Mouse (Mus musculus) MEL (cell line): ENCODE data around the gene Aspg.

Source experiments
- BHLHE40 ChIP-seq: IDR thresholded peaks from 2 replicates; pipeline ENCODE4 v1.6.1; 2012; ENCODE audit warnings: low read depth, mild to moderate bottlenecking, inconsistent platforms, low read length, improper control_type of control experiment, borderline replicate concordance
- EP300 ChIP-seq, 2 experiments: IDR thresholded peaks; 2 replicates each; pipeline ENCODE4 v1.6.1; 2011; ENCODE audit warnings: improper control_type of control experiment in 2 of 2, low read length in 2 of 2, low read depth in 1 of 2, mild to moderate bottlenecking in 1 of 2
- MAZ ChIP-seq: IDR thresholded peaks from 2 replicates; pipeline ENCODE4 v1.6.1; 2012; ENCODE audit warnings: low read depth, mild to moderate bottlenecking, inconsistent platforms, low read length, improper control_type of control experiment
- MYC ChIP-seq: IDR thresholded peaks from 2 replicates; pipeline ENCODE4 v1.6.1; 2011; ENCODE audit warnings: low read depth, mild to moderate bottlenecking, low read length, improper control_type of control experiment, moderate library complexity
- POLR2A ChIP-seq, 2 experiments: IDR thresholded peaks; 2 replicates each; pipeline ENCODE4 v1.6.1; 2011 to 2012; ENCODE audit warnings: low read length in 2 of 2, mild to moderate bottlenecking in 2 of 2, control low read depth in 1 of 2, improper control_type of control experiment in 1 of 2, low read depth in 1 of 2, moderate library complexity in 1 of 2; ENCODE audit not compliant: control insufficient read depth in 1 of 2, insufficient read depth in 1 of 2, poor library complexity in 1 of 2

DNA sequence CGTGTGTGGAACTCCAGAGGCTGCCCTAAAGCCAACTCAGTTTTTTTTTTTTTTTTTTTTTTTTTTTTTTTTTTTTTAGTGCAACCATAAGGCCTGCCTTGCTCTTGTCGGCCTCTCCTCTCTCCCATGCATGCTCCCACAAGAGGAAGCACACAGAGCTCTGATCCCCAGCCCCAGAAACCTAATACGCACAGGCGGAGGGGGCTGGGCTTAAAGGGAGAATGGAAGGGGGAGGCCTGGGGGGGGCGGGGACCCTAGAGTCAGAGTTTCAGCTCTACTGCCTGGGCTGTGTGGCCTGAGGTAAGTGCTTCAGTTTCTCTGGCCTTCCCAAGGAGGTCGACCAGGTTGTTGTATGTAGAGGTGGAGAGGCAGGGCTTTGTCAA lies 45.5 kb downstream of the Aspg start:
- no peak for TF ChIP-seq BHLHE40
- no peak for TF ChIP-seq POLR2A (IDR thresholded peaks at IDR 0.05; ENCODE audit: control insufficient read depth in 1 of 2, insufficient read depth in 1 of 2, low read depth in 1 of 2, low read length in 2 of 2, poor library complexity in 1 of 2)
- TF ChIP-seq MYC, result no peak
- no peak for TF ChIP-seq EP300 (IDR thresholded peaks at IDR 0.05; ENCODE audit: low read depth in 1 of 2, low read length in 2 of 2)
- no peak for TF ChIP-seq MAZ
